Mouse (Mus musculus) midbrain, embryonic 14.5 days (tissue): ENCODE data around the gene Rhox3a2. TPM values are rescaled to one million over a fixed set of nuclear protein-coding genes. Genes with fewer than 3 reads are reported as not detected.
"Not testable (repeated sequence)": the region's sequence is repeated elsewhere in the genome, so short reads cannot be mapped to it uniquely, and the experiment has no call there.

Experiments
- ATAC-seq: fragments of 200-750 bp; cut with Nextera tagmentation; 2 replicates; pipeline ENCODE4 v1.8.0; 2017; ENCODE audit warnings: moderate number of reproducible peaks, moderate library complexity; ENCODE audit not compliant: low FRiP score, low TSS enrichment
- DNase-seq: peaks from one replicate; pipeline ENCODE4 v3.0.0-alpha.2; 2015
- H3K27ac ChIP-seq: fragments of 300-500 bp; sonication (generic); replicated peaks from 2 replicates; pipeline ENCODE4 v1.5.1; 2014; ENCODE audit warnings: mild to moderate bottlenecking, low read depth, low read length, moderate library complexity
- H3K27me3 ChIP-seq: fragments of 300-500 bp; sonication (generic); 2 replicates; pipeline ENCODE4 v1.6.1; 2014; ENCODE audit warnings: low read length, control low read depth, mixed read lengths; ENCODE audit not compliant: control insufficient read depth, insufficient read depth
- H3K36me3 ChIP-seq: fragments of 300-500 bp; sonication (generic); 2 replicates; pipeline ENCODE4 v1.6.1; 2014; ENCODE audit warnings: low read length, control low read depth; ENCODE audit not compliant: control insufficient read depth, insufficient read depth
- H3K4me1 ChIP-seq: fragments of 300-500 bp; sonication (generic); 2 replicates; pipeline ENCODE4 v1.6.1; 2014; ENCODE audit warnings: mild to moderate bottlenecking, antibody characterized with exemption, low read length, control low read depth; ENCODE audit not compliant: control insufficient read depth, insufficient read depth
- H3K4me2 ChIP-seq: fragments of 300-500 bp; sonication (generic); 2 replicates; pipeline ENCODE4 v1.6.1; 2014; ENCODE audit warnings: mild to moderate bottlenecking, low read length, moderate library complexity
- H3K4me3 ChIP-seq: fragments of 300-500 bp; sonication (generic); replicated peaks from 2 replicates; pipeline ENCODE4 v1.5.1; 2014; ENCODE audit warnings: low read depth, low read length
- H3K9ac ChIP-seq: fragments of 300-500 bp; sonication (generic); replicated peaks from 2 replicates; pipeline ENCODE4 v1.6.1; 2014; ENCODE audit warnings: mild to moderate bottlenecking, low read length, moderate library complexity
- H3K9me3 ChIP-seq: fragments of 300-500 bp; sonication (generic); 2 replicates; pipeline ENCODE4 v1.6.1; 2016; ENCODE audit warnings: low read length, control low read depth, mixed read lengths; ENCODE audit not compliant: control insufficient read depth
- WGBS: fragments of 180-500 bp; shearing (Covaris S2); extraction: QIAGEN DNeasy Blood & Tissue Kit; methylation state at CpG from one replicate; pipeline ENCODE4 v1.1.7; 2014; 5-methylcytosine and 5-hydroxymethylcytosine counted together
- polyA plus RNA-seq: library from polyadenylated mRNA; unstranded; fragments of >200 nt; fragmentation: Nextera tagmentation; extraction: Ambion mirVana; gene quantifications from 2 replicates; pipeline ENCODE4 v1.2.1, GENCODE M21; 2014

Gene Rhox3a2
- not detected in 2 replicates for polyA plus RNA-seq

DNA sequence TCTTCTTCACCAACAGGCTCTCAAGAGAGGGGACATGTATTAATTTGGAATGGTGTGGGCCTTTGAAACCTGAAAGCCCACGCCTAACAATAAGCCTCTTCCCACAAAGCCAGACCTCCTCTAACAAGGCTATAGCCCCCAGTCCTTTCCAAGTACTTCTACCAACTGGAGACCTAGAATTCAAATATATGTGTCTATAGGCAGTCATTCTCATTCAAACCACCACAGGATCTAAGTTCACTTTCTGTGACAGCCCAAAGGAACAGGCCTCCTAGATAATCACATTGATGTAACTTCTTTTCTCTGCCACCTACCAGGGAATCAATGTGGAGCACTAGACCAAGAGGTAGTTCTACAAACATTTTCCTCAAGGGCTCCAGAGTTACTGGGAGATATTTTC, at the start of gene Rhox3a2:
Gene Rhox3a2, plus strand, starts transcription at position 301 of the 400 bp plus-strand sequence.
- H3K9ac ChIP-seq, H3K4me3 ChIP-seq, H3K4me1 ChIP-seq, H3K36me3 ChIP-seq, H3K4me2 ChIP-seq, DNase-seq, H3K9me3 ChIP-seq, ATAC-seq, H3K27me3 ChIP-seq, H3K27ac ChIP-seq: not testable (repeated sequence)
- WGBS: no CpG with 5 or more reads among the region's 1 CpGs

DNA sequence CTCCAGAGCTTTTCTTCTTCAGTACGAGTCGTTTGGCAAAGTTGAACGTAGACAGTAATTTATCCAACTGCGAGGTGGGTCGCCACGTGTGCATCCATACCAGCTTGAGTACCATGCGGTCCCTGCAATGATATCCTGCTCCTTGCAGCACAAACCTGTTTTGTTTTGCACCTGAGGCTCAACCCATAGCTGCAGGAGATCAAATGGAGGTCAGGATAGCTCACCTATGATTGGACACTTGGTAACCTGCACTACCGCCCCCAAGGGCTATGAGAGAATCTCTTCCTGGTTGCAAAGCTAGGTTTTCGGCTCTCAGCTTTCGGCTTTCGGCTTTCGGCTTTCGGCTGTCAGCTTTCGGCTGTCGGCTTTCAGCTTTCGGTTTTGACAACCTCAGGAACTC, 10.7 kb downstream of the Rhox3a2 start, which contains the start of gene Rhox4a2:
Gene Rhox4a2, plus strand, starts transcription at position 301 of the 400 bp plus-strand sequence.
- not testable (repeated sequence) for H3K4me2 ChIP-seq, H3K36me3 ChIP-seq, ATAC-seq, H3K27me3 ChIP-seq, H3K4me3 ChIP-seq, H3K9me3 ChIP-seq, H3K9ac ChIP-seq, H3K4me1 ChIP-seq, DNase-seq, H3K27ac ChIP-seq
- 96% methylated on average over 8 of the region's 16 CpGs for WGBS

DNA sequence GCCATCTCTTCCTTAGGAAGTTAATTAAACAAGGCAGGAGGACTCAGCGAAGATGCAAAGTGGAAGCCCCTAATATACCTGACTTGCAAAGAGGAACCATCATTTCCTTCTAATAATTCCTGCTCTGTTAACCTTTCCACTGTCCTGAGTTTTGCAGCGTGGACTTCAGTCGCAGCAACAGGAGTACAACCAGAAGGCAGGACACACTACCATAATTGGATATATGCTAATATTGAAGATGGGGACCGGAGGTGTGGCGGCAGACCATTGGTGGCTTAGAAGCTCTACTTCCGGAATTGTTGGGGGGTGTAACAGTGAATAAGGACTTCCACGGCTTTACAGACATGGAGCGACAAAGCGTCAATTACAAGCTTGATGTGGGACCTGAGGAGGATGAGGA, 31.9 kb downstream of the Rhox3a2 start, which contains the start of gene Rhox2b:
Gene Rhox2b, plus strand, starts transcription at position 301 of the 400 bp plus-strand sequence.
- WGBS: no CpG with 5 or more reads among the region's 9 CpGs
- H3K9ac ChIP-seq: not testable (repeated sequence)

DNA sequence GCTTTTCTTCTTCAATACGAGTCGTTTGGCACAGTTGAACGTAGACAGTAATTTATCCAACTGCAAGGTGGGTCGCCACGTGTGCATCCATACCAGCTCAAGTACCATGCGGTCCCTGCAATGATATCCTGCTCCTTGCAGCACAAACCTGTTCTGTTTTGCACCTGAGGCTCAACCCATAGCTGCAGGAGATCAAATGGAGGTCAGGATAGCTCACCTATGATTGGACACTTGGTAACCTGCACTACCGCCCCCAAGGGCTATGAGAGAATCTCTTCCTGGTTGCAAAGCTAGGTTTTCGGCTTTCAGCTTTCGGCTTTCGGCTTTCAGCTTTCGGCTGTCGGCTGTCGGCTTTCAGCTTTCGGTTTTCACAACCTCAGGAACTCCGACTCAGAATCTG, 52.4 kb downstream of the Rhox3a2 start, which contains the start of gene Rhox4b:
Gene Rhox4b, plus strand, starts transcription at position 301 of the 400 bp plus-strand sequence.
- H3K27ac ChIP-seq, H3K27me3 ChIP-seq, ATAC-seq, H3K36me3 ChIP-seq, H3K4me2 ChIP-seq, DNase-seq, H3K4me3 ChIP-seq, H3K9me3 ChIP-seq, H3K9ac ChIP-seq, H3K4me1 ChIP-seq: not testable (repeated sequence)
- 93% methylated on average over 14 of the region's 15 CpGs for WGBS

More for the DNA sequence above, 31.9 kb downstream of the Rhox3a2 start, which contains the start of gene Rhox2b:
- H3K9me3 ChIP-seq, ATAC-seq, H3K4me3 ChIP-seq, H3K4me1 ChIP-seq, H3K36me3 ChIP-seq, DNase-seq, H3K27me3 ChIP-seq, H3K27ac ChIP-seq, H3K4me2 ChIP-seq: not testable (repeated sequence)

Other genes with a start within 250 kb of the Rhox3a2 start
- 0.22 and 0.63 TPM in 2 replicates for gene Akap14, start 211.2 kb upstream of the Rhox3a2 start, polyA plus RNA-seq
- gene Ndufa1, start 188.9 kb upstream of the Rhox3a2 start, polyA plus RNA-seq: 577 and 838 TPM in 2 replicates
- 20.5 and 20.8 TPM in 2 replicates for gene Rnf113a1, start 188.8 kb upstream of the Rhox3a2 start, polyA plus RNA-seq
- not detected in 2 replicates for gene Gm9, start 169.0 kb upstream of the Rhox3a2 start, polyA plus RNA-seq
- not detected in 2 replicates for gene Rhox1, start 157.8 kb upstream of the Rhox3a2 start, polyA plus RNA-seq
- gene Rhox2a, start 135.1 kb upstream of the Rhox3a2 start, polyA plus RNA-seq: not detected in 2 replicates
- not detected in 2 replicates for gene Rhox3a, start 130.1 kb upstream of the Rhox3a2 start, polyA plus RNA-seq
- gene Rhox4a, start 114.7 kb upstream of the Rhox3a2 start, polyA plus RNA-seq: not detected in 2 replicates
- not detected in 2 replicates for gene Rhox4a2, start 10.8 kb downstream of the Rhox3a2 start, polyA plus RNA-seq
- not detected in 2 replicates for gene Rhox2b, start 32.0 kb downstream of the Rhox3a2 start, polyA plus RNA-seq
- gene Rhox4b, start 52.5 kb downstream of the Rhox3a2 start, polyA plus RNA-seq: not detected in 2 replicates
- not detected in 2 replicates for gene Rhox2c, start 73.7 kb downstream of the Rhox3a2 start, polyA plus RNA-seq
- not detected in 2 replicates for gene Rhox3c, start 78.6 kb downstream of the Rhox3a2 start, polyA plus RNA-seq
- gene Rhox4c, start 100.3 kb downstream of the Rhox3a2 start, polyA plus RNA-seq: not detected in 2 replicates
- not detected in 2 replicates for gene Rhox2d, start 113.4 kb downstream of the Rhox3a2 start, polyA plus RNA-seq
- gene Rhox4d, start 134.3 kb downstream of the Rhox3a2 start, polyA plus RNA-seq: not detected in 2 replicates
- gene Rhox2e, start 150.4 kb downstream of the Rhox3a2 start, polyA plus RNA-seq: not detected in 2 replicates
- not detected in 2 replicates for gene Rhox3e, start 162.0 kb downstream of the Rhox3a2 start, polyA plus RNA-seq
- gene Rhox4e, start 177.4 kb downstream of the Rhox3a2 start, polyA plus RNA-seq: not detected in 2 replicates
- gene Rhox2f, start 191.4 kb downstream of the Rhox3a2 start, polyA plus RNA-seq: not detected in 2 replicates
- gene Rhox3f, start 201.0 kb downstream of the Rhox3a2 start, polyA plus RNA-seq: not detected in 2 replicates
- not detected in 2 replicates for gene Rhox4f, start 227.7 kb downstream of the Rhox3a2 start, polyA plus RNA-seq
- gene Rhox3g, start 248.6 kb downstream of the Rhox3a2 start, polyA plus RNA-seq: not detected in 2 replicates